Mouse (Mus musculus): ENCODE data around the gene Wrb. TPM values are rescaled to one million over a fixed set of nuclear protein-coding genes. Genes with fewer than 3 reads are reported as not detected.

The Wrb gene
- polyA plus RNA-seq (2017; shearing (Covaris generic)) = 10.0 TPM

DNA sequence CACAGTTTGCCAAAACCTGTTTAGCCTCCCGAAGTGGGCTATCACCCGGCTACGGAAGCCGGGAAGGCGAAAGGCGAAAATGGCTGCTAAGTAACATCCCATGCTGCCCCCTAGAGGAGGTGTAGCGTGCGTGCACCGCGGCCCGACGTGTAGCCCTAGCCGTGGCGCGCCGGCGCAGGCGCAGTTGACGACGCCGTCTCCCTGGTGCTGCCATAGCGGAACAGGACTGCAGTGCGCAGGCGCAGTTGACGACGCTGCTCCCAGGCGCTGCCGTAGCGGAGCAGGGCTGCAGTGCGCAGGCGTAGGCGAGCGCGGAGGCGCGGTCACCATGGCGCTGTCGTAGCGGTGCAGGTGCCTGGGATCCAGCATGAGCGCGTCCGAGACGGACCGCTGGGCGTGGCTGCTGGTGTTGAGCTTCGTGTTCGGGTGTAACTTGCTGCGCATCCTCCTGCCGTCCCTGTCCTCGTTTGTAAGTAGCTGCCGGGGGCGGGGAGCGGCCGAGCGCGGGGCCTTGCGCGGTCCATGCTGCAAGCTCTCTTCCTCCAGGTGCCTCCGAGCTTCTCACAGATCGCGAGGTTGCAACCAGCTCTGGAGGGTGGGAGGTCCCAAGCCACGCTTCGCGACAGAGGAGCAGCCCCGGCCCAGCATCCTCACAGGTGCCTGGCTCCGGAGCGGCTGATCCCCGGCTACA is at the start of gene Wrb:
TSS of gene Wrb (plus strand) at position 298 of the 691 bp plus-strand sequence.

GRCm38 (mm10) chr16:96127657-96128344 is 17.4 kb upstream of the Wrb start, which contains the start of gene Hmgn1:
TSS of gene Hmgn1 (minus strand) at chr16:96127729.

DNA sequence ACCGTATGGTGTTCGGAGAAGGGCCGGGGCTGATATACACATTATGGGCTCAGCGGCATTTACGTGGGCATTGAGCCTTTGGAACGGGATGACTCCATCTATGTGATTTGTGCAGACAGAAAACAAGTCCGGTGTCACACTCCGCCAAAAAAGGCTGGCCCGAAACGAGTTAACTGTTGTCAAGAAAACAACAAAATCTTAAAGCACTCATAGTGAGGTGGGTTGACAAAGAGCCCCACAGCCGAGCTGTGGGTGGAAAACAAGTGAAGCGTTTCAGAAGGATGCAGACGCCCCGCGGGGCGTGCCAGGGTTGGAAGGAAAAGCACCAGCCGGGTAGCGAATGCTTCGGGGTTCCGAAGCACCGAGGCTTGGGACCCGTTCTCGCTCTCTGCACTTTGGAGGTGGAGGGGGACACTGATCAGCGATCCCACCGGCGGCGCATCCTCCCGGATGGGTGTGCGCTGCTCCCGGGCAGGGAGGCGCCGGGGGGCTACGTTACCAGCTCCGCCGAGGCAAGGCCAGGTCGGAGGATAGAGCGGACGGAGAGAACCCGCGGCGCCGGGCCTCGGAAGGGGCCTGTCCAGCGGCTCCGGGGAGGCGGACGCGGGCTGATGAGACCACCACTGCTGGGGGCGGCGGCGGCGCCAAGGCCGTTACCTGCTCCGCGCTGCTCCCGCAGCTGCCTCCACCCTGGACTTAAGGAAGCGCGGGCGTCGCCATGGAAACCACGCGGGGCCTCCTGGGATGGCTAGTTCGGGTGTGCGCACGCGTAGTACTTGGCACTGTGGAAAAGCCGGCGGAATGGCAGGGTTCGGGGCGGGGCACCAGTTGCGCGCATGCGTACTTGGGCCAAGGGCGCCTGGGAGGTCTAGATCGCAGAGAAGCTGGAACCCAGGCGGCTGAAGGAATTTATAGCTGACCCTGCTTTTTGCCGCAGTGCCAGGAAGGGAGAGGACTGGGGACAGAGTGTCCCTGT is 46.6 kb downstream of the Wrb start, which contains the start of gene Lca5l:
TSS of gene Lca5l (minus strand) at position 741 of the 976 bp plus-strand sequence.

GRCm38 (mm10) chr16:96199913-96200701 is 54.9 kb downstream of the Wrb start, which contains the start of gene Sh3bgr:
TSS of gene Sh3bgr (plus strand) at chr16:96200450.

Other genes with a start within 250 kb of the Wrb start
- 27.5 TPM for gene Psmg1, start 154.4 kb upstream of the Wrb start, polyA plus RNA-seq (2017; shearing (Covaris generic))
- gene Brwd1, start 62.9 kb upstream of the Wrb start, polyA plus RNA-seq (2017; shearing (Covaris generic)) = 71.4 TPM
- 91.2 TPM for gene Hmgn1, start 17.7 kb upstream of the Wrb start, polyA plus RNA-seq (2017; shearing (Covaris generic))
- not detected for gene Lca5l, start 46.9 kb downstream of the Wrb start, polyA plus RNA-seq (2017; shearing (Covaris generic))
- gene Sh3bgr, start 55.0 kb downstream of the Wrb start, polyA plus RNA-seq (2017; shearing (Covaris generic)) = not detected
- 3.1 TPM for gene B3galt5, start 90.4 kb downstream of the Wrb start, polyA plus RNA-seq (2017; shearing (Covaris generic))

Measured in effector memory CD4-positive, alpha-beta T cell, adult 5 months (primary cell).